Mouse (Mus musculus) spleen, adult 2 months (tissue): ENCODE measurements around the gene H1f0. TPM values are rescaled to one million over a fixed set of nuclear protein-coding genes. Genes with fewer than 3 reads are reported as not detected.

Source experiments
- DNase-seq, 2 experiments: peaks; one replicate each; pipeline versions ENCODE4 v3.0.0 to v3.0.0-alpha.2; 2012 to 2021; ENCODE audit warnings: low spot score in 2 of 2, low read depth in 1 of 2
- H3K27ac ChIP-seq: fragments of 200-500 bp; 2 replicates; pipeline ENCODE4 v1.5.1; 2012; ENCODE audit warnings: low read length, inconsistent platforms; ENCODE audit not compliant: insufficient read depth
- H3K27me3 ChIP-seq: fragments of 200-500 bp; 2 replicates; pipeline ENCODE4 v1.6.1; 2012; ENCODE audit warnings: mild to moderate bottlenecking, moderate library complexity, low read length, inconsistent platforms; ENCODE audit not compliant: control insufficient read depth, insufficient read depth
- H3K36me3 ChIP-seq: fragments of 200-500 bp; 2 replicates; pipeline ENCODE4 v1.6.1; 2012; ENCODE audit warnings: mild to moderate bottlenecking, low read length, inconsistent platforms; ENCODE audit not compliant: control insufficient read depth, insufficient read depth
- H3K4me1 ChIP-seq: fragments of 200-500 bp; 2 replicates; pipeline ENCODE4 v1.6.1; 2011; ENCODE audit warnings: inconsistent platforms; ENCODE audit not compliant: control insufficient read depth, insufficient read depth, insufficient read length
- H3K4me3 ChIP-seq: fragments of 200-500 bp; 2 replicates; pipeline ENCODE4 v1.5.1; 2011; ENCODE audit warnings: mild to moderate bottlenecking, inconsistent platforms; ENCODE audit not compliant: insufficient read depth, insufficient read length; ENCODE audit errors: extremely low read depth
- CTCF ChIP-seq: fragments of 200-500 bp; IDR thresholded peaks from 2 replicates; pipeline ENCODE4 v1.5.1; 2011; ENCODE audit warnings: mild to moderate bottlenecking, inconsistent platforms; ENCODE audit not compliant: insufficient read depth, insufficient read length, insufficient replicate concordance; ENCODE audit errors: extremely low read depth
- POLR2A ChIP-seq: fragments of 200-500 bp; IDR thresholded peaks from 2 replicates; pipeline ENCODE4 v1.6.1; 2011; ENCODE audit warnings: low read depth, low read length, inconsistent platforms
- WGBS: fragments of 180-500 bp; shearing (Covaris S2); methylation state at CpG from one replicate; pipeline ENCODE4 v1.1.7; 2018; 5-methylcytosine and 5-hydroxymethylcytosine counted together
- polyA plus RNA-seq: library from polyadenylated mRNA; depleted of rRNA; stranded (reverse); fragments of >200 nt; gene quantifications from 2 replicates; pipeline ENCODE4 v1.2.3, GENCODE M21; 2012

Gene H1f0
- polyA plus RNA-seq, 1 experiment = 14.3 TPM

DNA sequence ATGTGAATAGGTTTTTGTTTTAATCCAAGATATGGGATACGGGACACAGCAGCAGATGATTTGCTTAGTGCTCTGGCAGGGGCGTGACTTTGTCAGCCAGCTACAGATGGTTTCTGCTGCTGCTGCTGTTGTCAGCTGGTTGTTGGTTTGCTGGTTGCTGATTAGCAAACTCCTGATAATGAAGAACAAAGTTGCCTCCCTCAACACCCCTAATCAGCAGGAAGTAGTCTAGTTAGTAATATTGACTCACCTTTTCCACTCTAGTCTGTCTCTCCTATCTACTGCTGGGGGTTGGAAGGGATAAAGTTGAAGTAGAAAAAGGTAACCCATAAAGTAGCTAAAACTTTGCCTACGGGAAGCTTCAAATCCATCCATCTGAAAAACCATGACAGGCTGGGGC is 39.4 kb downstream of the H1f0 start:
- Histone ChIP-seq H3K27ac (no peak overlapping the region), H3K4me3 (no peak overlapping the region), H3K4me1 (no peaks in the 10 kb centered on the region; the same call in 1 of the 2 replicates), H3K36me3 (no peaks in the 10 kb centered on the region), H3K27me3 (no peaks in the 10 kb centered on the region)
- TF ChIP-seq CTCF (no peak), POLR2A (no peak)
- 80% methylated on average over 3 of the region's 3 CpGs for WGBS
- no peak for DNase-seq

DNA sequence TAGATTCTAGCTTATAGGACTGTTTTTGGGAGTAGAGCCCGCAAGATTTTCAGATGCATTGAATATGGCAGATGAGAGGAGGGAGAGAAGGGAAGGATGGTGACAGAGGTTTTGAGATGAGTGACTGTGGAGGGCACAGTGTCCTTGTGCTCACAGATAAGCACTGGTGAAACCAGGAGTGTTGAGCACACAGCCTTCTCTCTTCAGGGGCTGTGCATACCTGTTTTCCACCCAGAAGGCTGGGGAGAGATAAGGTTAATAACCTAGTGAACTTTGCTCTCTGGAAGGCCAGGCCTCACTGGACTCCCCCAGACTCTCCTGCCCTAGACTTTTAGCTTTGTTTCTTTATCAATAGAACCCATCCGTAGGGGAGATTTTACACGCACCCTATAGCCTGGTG is 40.2 kb downstream of the H1f0 start:
- Histone ChIP-seq H3K4me1 (no peaks in the 10 kb centered on the region; the same call in 1 of the 2 replicates), H3K4me3 (no peak overlapping the region), H3K27ac (no peak overlapping the region), H3K27me3 (no peaks in the 10 kb centered on the region), H3K36me3 (no peaks in the 10 kb centered on the region)
- TF ChIP-seq POLR2A (no peak), CTCF (no peak)
- WGBS = 85% methylated on average over 3 of the region's 3 CpGs
- no peak for DNase-seq

GRCm38 (mm10) chr15:79071117-79072039 is 43.1 kb downstream of the H1f0 start:
- Histone ChIP-seq H3K27ac (no peak overlapping the region), H3K36me3 (0 out of 2 replicates have a peak, but pooled peaks cover under 1% of the 10 kb centered on the region), H3K4me3 (no peak overlapping the region), H3K4me1 (peaks cover 2% of the 10 kb centered on the region; the same call in 1 of the 2 replicates), H3K27me3 (no peaks in the 10 kb centered on the region)
- peak in 1 of 2 experiments; percentile 26 for DNase-seq
- WGBS = 67% methylated on average over 5 of the region's 5 CpGs
- no peak for TF ChIP-seq POLR2A
- TF ChIP-seq CTCF = peak; percentile 49; the same call in 1 of the 2 replicates

GRCm38 (mm10) chr15:79073752-79074151 is 45.5 kb downstream of the H1f0 start:
- Histone ChIP-seq H3K27me3 (no peaks in the 10 kb centered on the region), H3K4me1 (peaks cover 2% of the 10 kb centered on the region; the same call in 1 of the 2 replicates), H3K36me3 (peaks cover 18% of the 10 kb centered on the region), H3K27ac (no peak overlapping the region), H3K4me3 (no peak overlapping the region)
- TF ChIP-seq POLR2A = no peak
- no peak for TF ChIP-seq CTCF
- DNase-seq = no peak

- H3K27me3 ChIP-seq = no peaks in the 10 kb centered on the region
- H3K36me3 ChIP-seq = peaks cover 24% of the 10 kb centered on the region
- WGBS = 39% methylated on average over 10 of the region's 10 CpGs
- peaks cover 2% of the 10 kb centered on the region; the same call in 1 of the 2 replicates for H3K4me1 ChIP-seq
- TF ChIP-seq POLR2A (no peak), CTCF (no peak)
- no peak for DNase-seq
- H3K27ac ChIP-seq = no peak overlapping the region
- H3K4me3 ChIP-seq = no peak overlapping the region
Observed at GRCm38 (mm10) chr15:79074446-79074845, 46.2 kb downstream of the H1f0 start.

DNA sequence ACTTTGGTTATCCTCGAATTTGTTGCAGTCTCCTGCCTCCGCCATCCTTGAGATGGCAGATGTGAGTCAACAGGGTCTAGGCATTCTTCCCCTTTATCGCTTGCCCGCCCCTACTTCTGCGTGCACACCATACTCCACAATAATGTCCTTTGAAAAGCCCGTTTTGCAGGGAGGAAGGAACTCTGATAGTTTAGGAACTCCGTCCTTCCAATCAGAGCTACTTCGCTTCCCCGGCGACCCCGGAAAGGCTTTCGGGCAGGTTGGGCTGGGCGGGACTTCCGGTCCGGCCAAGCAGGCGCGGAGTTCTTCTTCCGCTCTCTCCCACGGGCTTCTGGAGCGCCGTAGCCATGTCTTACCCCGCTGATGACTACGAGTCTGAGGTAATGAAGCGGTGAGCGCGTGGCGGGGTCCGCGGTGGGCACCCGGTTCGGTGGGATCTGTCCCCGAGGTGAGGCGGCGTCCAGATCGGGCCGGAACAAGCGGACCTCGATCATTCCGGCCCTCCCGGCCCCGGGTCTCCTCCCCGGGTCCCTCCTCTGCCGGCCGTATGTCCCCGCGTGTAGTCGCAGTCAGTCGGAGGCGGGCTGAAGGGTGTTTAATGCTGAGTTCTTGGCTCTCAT is 46.8 kb downstream of the H1f0 start, which contains the start of gene Eif3l:
Gene Eif3l, plus strand, starts transcription at position 267 of the 620 bp plus-strand sequence.
- peak; percentile 59 to 86 for DNase-seq
- TF ChIP-seq POLR2A = peak; percentile 7; the same call in 1 of the 2 replicates
- TF ChIP-seq CTCF = no peak
- WGBS = under 1% methylated on average over 49 of the region's 49 CpGs
- H3K4me3 ChIP-seq = peak within 1 kb of the TSS; percentile 77
- H3K36me3 ChIP-seq = peaks cover 30% of the 10 kb centered on the region
- no peaks in the 10 kb centered on the region for H3K27me3 ChIP-seq
- H3K27ac ChIP-seq = peak within 1 kb of the TSS; percentile 62
- peaks cover 2% of the 10 kb centered on the region; the same call in 1 of the 2 replicates for H3K4me1 ChIP-seq
